Mouse (Mus musculus): ENCODE results near the gene Fam192a. TPM values are rescaled to one million over a fixed set of nuclear protein-coding genes. Genes with fewer than 3 reads are reported as not detected.

The Fam192a gene
- total and polyA plus RNA-seq, 3 experiments: 30.7 to 80.3 (median 43.7) TPM

GRCm38 (mm10) chr8:94574159-94574907 lies 27.5 kb downstream of the Fam192a start:
- H3K79me2 ChIP-seq (replicated peaks; ENCODE audit: control insufficient read depth, extremely low read depth, insufficient read depth, poor library complexity, severe bottlenecking): peaks cover 13% of the 10 kb centered on the region
- in situ Hi-C loops (cut with MboI; ENCODE audit: low pct_ligation_motif_present, low pct_unique_long_range_greater_than_20kb, low sequenced_read_pairs) (no loop called here), dilution Hi-C loops (cut with MboI; ENCODE audit: extremely low pct_ligation_motif_present, extremely low pct_unique_long_range_greater_than_20kb, low sequenced_read_pairs) (no loop called here)
- H3K4me2 ChIP-seq (ENCODE audit: insufficient read depth, low read depth, poor library complexity, severe bottlenecking): no peak overlapping the region
- peaks cover 66 to 78% of the 10 kb centered on the region in 2 experiments for H3K36me3 ChIP-seq (replicated peaks in 1 of 2; ENCODE audit: control insufficient read depth in 1 of 2, insufficient read depth in 1 of 2, low read length in 1 of 2)
- H3K4me3 ChIP-seq (replicated peaks in 1 of 3; ENCODE audit: low read depth in 2 of 3, low read length in 2 of 3, poor library complexity in 1 of 3): no peak overlapping the region
- no peak for DNase-seq (ENCODE audit: extremely low read depth)
- TF ChIP-seq BHLHE40 (IDR thresholded peaks at IDR 0.05; ENCODE audit: low read depth, low read length): no peak
- no peak for TF ChIP-seq PAX5 (IDR thresholded peaks at IDR 0.05; ENCODE audit: low read length)
- no peak overlapping the region for H3K27ac ChIP-seq (ENCODE audit: insufficient read depth, low read depth)
- peaks cover 14 to 30% of the 10 kb centered on the region in 2 experiments for H3K4me1 ChIP-seq (ENCODE audit: control insufficient read depth in 1 of 2, insufficient read depth in 2 of 2)
- H3K9me3 ChIP-seq (replicated peaks; ENCODE audit: low read length): no peaks in the 10 kb centered on the region
- no peaks in the 10 kb centered on the region for H3K27me3 ChIP-seq (replicated peaks)
- H3K9ac ChIP-seq (ENCODE audit: insufficient read depth, low read depth): no peak overlapping the region

GRCm38 (mm10) chr8:94571896-94572295 lies 29.9 kb downstream of the Fam192a start:
- H3K36me3 ChIP-seq (replicated peaks in 1 of 2; ENCODE audit: control insufficient read depth in 1 of 2, insufficient read depth in 1 of 2, low read length in 1 of 2): peaks cover 46 to 57% of the 10 kb centered on the region in 2 experiments
- H3K4me2 ChIP-seq (ENCODE audit: insufficient read depth, low read depth, poor library complexity, severe bottlenecking): no peak overlapping the region
- no peaks in the 10 kb centered on the region for H3K9me3 ChIP-seq (replicated peaks; ENCODE audit: low read length)
- no peak for DNase-seq (ENCODE audit: extremely low read depth)
- H3K9ac ChIP-seq (ENCODE audit: insufficient read depth, low read depth): no peak overlapping the region
- no peaks in the 10 kb centered on the region for H3K27me3 ChIP-seq (replicated peaks)
- TF ChIP-seq RCOR1 (conservative IDR thresholded peaks at IDR 0.05; ENCODE audit: low read depth, low read length): no peak
- TF ChIP-seq IRF4 (IDR thresholded peaks at IDR 0.05; ENCODE audit: low read depth, low read length): no peak
- TF ChIP-seq USF1 (IDR thresholded peaks at IDR 0.05; ENCODE audit: low read depth, low read length): no peak
- TF ChIP-seq ZKSCAN1 (IDR thresholded peaks at IDR 0.05; ENCODE audit: borderline replicate concordance, low read depth, low read length): no peak
- TF ChIP-seq TCF12 (IDR thresholded peaks at IDR 0.05; ENCODE audit: low read depth, low read length): no peak
- TF ChIP-seq TBP (conservative IDR thresholded peaks at IDR 0.05; ENCODE audit: low read depth, low read length): no peak
- TF ChIP-seq JUN (IDR thresholded peaks at IDR 0.05; ENCODE audit: insufficient read depth, low read depth, low read length): no peak
- TF ChIP-seq MAX (IDR thresholded peaks at IDR 0.05; ENCODE audit: low read length): no peak
- TF ChIP-seq ZC3H11A (IDR thresholded peaks at IDR 0.05; ENCODE audit: low read depth, low read length): no peak
- no peak for TF ChIP-seq POLR2AphosphoS2 (IDR thresholded peaks at IDR 0.05; ENCODE audit: low read depth, low read length)
- TF ChIP-seq MAZ (IDR thresholded peaks at IDR 0.05; ENCODE audit: low read depth, low read length): no peak
- no peak for TF ChIP-seq GABPA (IDR thresholded peaks at IDR 0.05; ENCODE audit: insufficient replicate concordance, low read depth, low read length)
- no peak for TF ChIP-seq E2F4 (IDR thresholded peaks at IDR 0.05; ENCODE audit: insufficient replicate concordance, low read depth, low read length)
- TF ChIP-seq SIN3A (IDR thresholded peaks at IDR 0.05; ENCODE audit: low read length): no peak
- TF ChIP-seq ZNF384 (IDR thresholded peaks at IDR 0.05; ENCODE audit: low read depth, low read length): no peak
- H3K79me2 ChIP-seq (replicated peaks; ENCODE audit: control insufficient read depth, extremely low read depth, insufficient read depth, poor library complexity, severe bottlenecking): peaks cover 20% of the 10 kb centered on the region
- dilution Hi-C loops (cut with MboI; ENCODE audit: extremely low pct_ligation_motif_present, extremely low pct_unique_long_range_greater_than_20kb, low sequenced_read_pairs): no loop called here
- no peak overlapping the region for H3K4me3 ChIP-seq (replicated peaks in 1 of 3; ENCODE audit: low read depth in 2 of 3, low read length in 2 of 3, poor library complexity in 1 of 3)
- H3K27ac ChIP-seq (ENCODE audit: insufficient read depth, low read depth): peak overlapping the region; percentile 1; the same call in 1 of the 2 replicates
- in situ Hi-C loops (cut with MboI; ENCODE audit: low pct_ligation_motif_present, low pct_unique_long_range_greater_than_20kb, low sequenced_read_pairs): no loop called here
- peaks cover 30 to 54% of the 10 kb centered on the region in 2 experiments for H3K4me1 ChIP-seq (ENCODE audit: control insufficient read depth in 1 of 2, insufficient read depth in 2 of 2)

Measured in CH12.LX (cell line).